Comparison of ENCODE assay signal across 16 mouse cellular contexts in the genomic region with DNA sequence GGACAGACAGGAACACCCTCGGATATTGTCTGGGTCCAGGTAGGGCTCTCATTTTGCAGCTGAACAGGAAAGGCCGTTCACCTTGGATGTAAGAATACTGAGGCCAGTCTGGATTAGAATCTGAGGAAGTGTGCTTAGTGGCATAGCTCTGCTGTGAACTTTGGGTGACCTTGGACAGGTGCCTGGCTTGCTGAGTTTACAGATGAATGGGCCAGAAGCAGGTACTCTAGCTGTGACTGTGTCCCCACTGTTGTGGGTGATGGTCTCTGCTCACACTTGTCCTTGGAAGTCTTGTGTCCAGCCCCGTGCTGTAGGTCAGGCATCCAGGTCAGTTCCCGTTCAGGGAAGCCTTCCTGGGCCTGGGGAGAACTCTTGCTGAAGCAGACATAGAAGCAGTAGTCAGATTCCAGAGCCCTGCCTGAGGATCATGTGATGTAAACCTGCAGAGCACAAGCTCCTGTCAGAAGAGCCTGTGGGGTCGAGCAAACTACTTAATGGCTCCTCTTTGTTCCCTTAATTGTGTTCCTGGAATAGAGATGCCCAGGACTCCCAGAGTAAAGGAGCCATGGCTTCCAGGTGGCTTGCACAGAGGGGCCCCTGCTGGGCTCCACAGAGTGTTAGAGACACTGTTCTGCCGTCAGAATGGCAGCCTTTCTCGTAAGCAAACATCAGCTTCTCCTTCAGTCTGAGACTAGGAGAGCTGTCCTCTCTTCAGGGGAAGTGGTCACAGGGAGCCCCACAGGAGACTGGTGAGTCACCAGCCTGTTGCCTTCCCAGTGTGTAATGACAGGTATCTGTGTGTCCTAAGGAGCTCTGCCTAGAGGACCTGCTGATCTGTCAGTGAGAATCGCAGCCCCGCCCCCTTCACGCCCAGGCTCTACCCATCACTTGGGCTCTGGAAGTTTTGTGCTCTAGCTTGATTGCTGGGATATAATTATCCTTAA.
DNase-seq lines count a peak whose midpoint lies in the region; ATAC-seq and TF ChIP-seq lines count a peak whose summit lies in the region.
"Had no signal": no experiment of that assay in that cellular context is flagged by ENCODE, and none has a peak within 500 bp of the region (broad histone marks: within the 10 kb centered on the region; RNA-seq: fewer than 3 reads in every experiment).

No protein-coding gene starts in this region.

- no peak for ATAC-seq in liver, postnatal 0 days
- ATAC-seq in intestine, embryonic 16.5 days, result no peak
- no peak for ATAC-seq in limb, embryonic 13.5 days (ENCODE audit: low FRiP score, low read depth)
- no peak for ATAC-seq in erythroblast, adult 5-6 weeks (replicated peaks; ENCODE audit: low FRiP score, poor library complexity, severe bottlenecking)

- no peaks in the 10 kb centered on the region for H3K79me2 ChIP-seq in liver, adult 2 months (ENCODE audit: control insufficient read depth, insufficient read depth, low read length)
- no peaks in the 10 kb centered on the region for H3K79me2 ChIP-seq in MEL (ENCODE audit: control insufficient read depth, insufficient read depth, low read length, poor library complexity)

- WGBS in liver, adult 2 months, result 67% methylated on average over 10 of the region's 10 CpGs
- WGBS in liver, postnatal 0 days (ENCODE audit: insufficient replicate concordance), result 53% methylated on average over 10 of the region's 10 CpGs
- 53% methylated on average over 10 of the region's 10 CpGs for WGBS in intestine, embryonic 16.5 days
- 59% methylated on average over 10 of the region's 10 CpGs for WGBS in limb, embryonic 13.5 days

- peak; percentile 64 for DNase-seq in liver, adult 2 months (ENCODE audit: extremely low read depth, low read depth, low spot score)
- DNase-seq in liver, postnatal 0 days, result no peak
- peak; percentile 10 for DNase-seq in MEL (ENCODE audit: low read depth, low spot score)
- no peak for DNase-seq in c-Kit-positive CD71-positive TER-119-positive erythroid progenitor cells, embryonic 14.5 days (ENCODE audit: low spot score)
- DNase-seq in layer of hippocampus, adult 11-12 months (ENCODE audit: low spot score), result no peak
- DNase-seq: cerebellum, adult 9-11 months; layer of hippocampus, adult 9-11 months; left cerebral cortex, postnatal 4 days; lung, adult 18-20 months; thymus, adult 18-20 months had no signal

- no peaks in the 10 kb centered on the region for H3K9me3 ChIP-seq in liver, postnatal 0 days (ENCODE audit: low read length)
- no peaks in the 10 kb centered on the region for H3K9me3 ChIP-seq in MEL (replicated peaks; ENCODE audit: insufficient read depth, low read length)
- no peaks in the 10 kb centered on the region for H3K9me3 ChIP-seq in intestine, embryonic 16.5 days (ENCODE audit: control insufficient read depth, low read length)
- H3K9me3 ChIP-seq in limb, embryonic 13.5 days, result no peaks in the 10 kb centered on the region
- H3K9me3 ChIP-seq: embryonic facial prominence, embryonic 13.5 days; forebrain, embryonic 12.5 days; G1E had no signal

- peaks cover 4% of the 10 kb centered on the region for H3K4me1 ChIP-seq in liver, adult 2 months (ENCODE audit: control insufficient read depth, insufficient read depth, low read length)
- H3K4me1 ChIP-seq in liver, postnatal 0 days (ENCODE audit: insufficient read depth), result no peaks in the 10 kb centered on the region
- no peaks in the 10 kb centered on the region for H3K4me1 ChIP-seq in MEL (ENCODE audit: control insufficient read depth in 1 of 2, insufficient read depth in 2 of 2, low read length in 2 of 2)
- 0 out of 2 replicates have a peak, but pooled peaks cover 6% of the 10 kb centered on the region for H3K4me1 ChIP-seq in intestine, embryonic 16.5 days (ENCODE audit: control insufficient read depth, insufficient read depth, low read length)
- H3K4me1 ChIP-seq in limb, embryonic 13.5 days, result 0 out of 2 replicates have a peak, but pooled peaks cover 6% of the 10 kb centered on the region

- TF ChIP-seq RAD21 in MEL (IDR thresholded peaks at IDR 0.05; ENCODE audit: low read depth, low read length), result no peak

- H3K27ac ChIP-seq in liver, adult 2 months (replicated peaks; ENCODE audit: insufficient read depth, low read depth, low read length), result no peak overlapping the region
- no peak overlapping the region for H3K27ac ChIP-seq in liver, postnatal 0 days (ENCODE audit: low read depth)
- no peak overlapping the region for H3K27ac ChIP-seq in MEL (ENCODE audit: control insufficient read depth, low read depth, low read length)
- H3K27ac ChIP-seq in intestine, embryonic 16.5 days (ENCODE audit: low read length), result no peak overlapping the region
- no peak overlapping the region; the same call in 1 of the 2 replicates for H3K27ac ChIP-seq in limb, embryonic 13.5 days
- H3K27ac ChIP-seq: embryonic facial prominence, embryonic 13.5 days; forebrain, embryonic 12.5 days had no signal

- no peak for TF ChIP-seq CTCF in liver, adult 2 months (IDR thresholded peaks at IDR 0.05; ENCODE audit: low read depth, low read length)
- no peak for TF ChIP-seq CTCF in liver, postnatal 0 days (IDR thresholded peaks at IDR 0.05; ENCODE audit: low read depth)
- no peak for TF ChIP-seq CTCF in MEL (IDR thresholded peaks at IDR 0.05 in 2 of 3, conservative IDR thresholded peaks at IDR 0.05 in 1 of 3; ENCODE audit: control insufficient read depth in 1 of 3, insufficient read depth in 1 of 3, low read depth in 2 of 3, low read length in 3 of 3, poor library complexity in 1 of 3, severe bottlenecking in 1 of 3)

- H3K36me3 ChIP-seq in liver, adult 2 months (ENCODE audit: control insufficient read depth, insufficient read depth, low read length), result peaks cover 2% of the 10 kb centered on the region; the same call in 1 of the 2 replicates
- H3K36me3 ChIP-seq in liver, postnatal 0 days (replicated peaks; ENCODE audit: insufficient read depth, low read length), result peaks cover 26% of the 10 kb centered on the region
- no peaks in the 10 kb centered on the region for H3K36me3 ChIP-seq in MEL (ENCODE audit: control insufficient read depth in 1 of 2, insufficient read depth in 2 of 2, low read length in 2 of 2)
- 0 out of 2 replicates have a peak, but pooled peaks cover 3% of the 10 kb centered on the region for H3K36me3 ChIP-seq in intestine, embryonic 16.5 days (ENCODE audit: control insufficient read depth, insufficient read depth, low read length)
- peaks cover 79% of the 10 kb centered on the region for H3K36me3 ChIP-seq in limb, embryonic 13.5 days

- no peaks in the 10 kb centered on the region for H3K27me3 ChIP-seq in liver, adult 2 months (ENCODE audit: control insufficient read depth, insufficient read depth, low read length)
- H3K27me3 ChIP-seq in liver, postnatal 0 days (ENCODE audit: insufficient read depth, low read length), result no peaks in the 10 kb centered on the region
- no peaks in the 10 kb centered on the region for H3K27me3 ChIP-seq in MEL (ENCODE audit: control insufficient read depth in 1 of 2, insufficient read depth in 2 of 2, low read length in 2 of 2)
- H3K27me3 ChIP-seq in intestine, embryonic 16.5 days (replicated peaks; ENCODE audit: control insufficient read depth, insufficient read depth, low read length), result no peaks in the 10 kb centered on the region
- no peaks in the 10 kb centered on the region for H3K27me3 ChIP-seq in limb, embryonic 13.5 days
- H3K27me3 ChIP-seq: embryonic facial prominence, embryonic 13.5 days; forebrain, embryonic 12.5 days had no signal

- TF ChIP-seq EP300 in liver, postnatal 0 days (IDR thresholded peaks at IDR 0.05; ENCODE audit: low read depth), result no peak
- TF ChIP-seq EP300 in MEL (IDR thresholded peaks at IDR 0.05; ENCODE audit: low read depth in 1 of 2, low read length in 2 of 2), result no peak

- H3K9ac ChIP-seq in liver, adult 2 months (ENCODE audit: low read depth, low read length), result no peak overlapping the region
- no peak overlapping the region for H3K9ac ChIP-seq in liver, postnatal 0 days (replicated peaks)
- no peak overlapping the region for H3K9ac ChIP-seq in MEL (ENCODE audit: control insufficient read depth, low read depth, low read length, poor library complexity, severe bottlenecking)
- H3K9ac ChIP-seq in intestine, embryonic 16.5 days (ENCODE audit: low read depth, low read length), result peak overlapping the region; percentile 21; the same call in 1 of the 2 replicates
- H3K9ac ChIP-seq in limb, embryonic 13.5 days, result 0 out of 2 replicates have a peak overlapping the region, but pooled peaks have one; percentile 31
- H3K9ac ChIP-seq: embryonic facial prominence, embryonic 13.5 days; forebrain, embryonic 12.5 days had no signal

- TF ChIP-seq POLR2A in liver, adult 2 months (IDR thresholded peaks at IDR 0.05; ENCODE audit: extremely low read depth, insufficient read depth, low read length), result no peak
- no peak for TF ChIP-seq POLR2A in MEL (IDR thresholded peaks at IDR 0.05; ENCODE audit: control insufficient read depth in 1 of 2, insufficient read depth in 1 of 2, low read depth in 1 of 2, low read length in 2 of 2, poor library complexity in 1 of 2)

- no peak overlapping the region for H3K4me2 ChIP-seq in liver, postnatal 0 days (ENCODE audit: low read depth, low read length)
- no peak overlapping the region for H3K4me2 ChIP-seq in intestine, embryonic 16.5 days (ENCODE audit: low read depth, low read length)
- no peak overlapping the region for H3K4me2 ChIP-seq in limb, embryonic 13.5 days (replicated peaks)
- H3K4me2 ChIP-seq: embryonic facial prominence, embryonic 13.5 days; forebrain, embryonic 12.5 days had no signal

- H3K4me3 ChIP-seq in liver, adult 2 months (ENCODE audit: insufficient read depth, low read depth, low read length), result no peak overlapping the region
- no peak overlapping the region for H3K4me3 ChIP-seq in liver, postnatal 0 days (ENCODE audit: low read depth, low read length)
- no peak overlapping the region for H3K4me3 ChIP-seq in MEL (ENCODE audit: control insufficient read depth in 1 of 2, insufficient read depth in 1 of 2, low read depth in 2 of 2, low read length in 2 of 2)
- no peak overlapping the region for H3K4me3 ChIP-seq in intestine, embryonic 16.5 days (ENCODE audit: low read length)
- H3K4me3 ChIP-seq in limb, embryonic 13.5 days, result no peak overlapping the region
- H3K4me3 ChIP-seq: embryonic facial prominence, embryonic 13.5 days; forebrain, embryonic 12.5 days had no signal

TF ChIP-seq in MEL, 35 proteins besides CTCF, POLR2A, EP300 and RAD21 (continues in another document):
- TF ChIP-seq MAX (IDR thresholded peaks at IDR 0.05; ENCODE audit: low read length) (no peak), ZKSCAN1 (IDR thresholded peaks at IDR 0.05; ENCODE audit: low read depth, low read length) (no peak), CHD1 (IDR thresholded peaks at IDR 0.05; ENCODE audit: low read depth, low read length) (no peak), GABPA (IDR thresholded peaks at IDR 0.05; ENCODE audit: low read depth, low read length) (no peak), TAL1 (IDR thresholded peaks at IDR 0.05; ENCODE audit: low read length) (no peak), MXI1 (IDR thresholded peaks at IDR 0.05; ENCODE audit: low read depth, low read length) (no peak), E2F4 (IDR thresholded peaks at IDR 0.05; ENCODE audit: borderline replicate concordance, low read depth, low read length) (no peak), RCOR1 (IDR thresholded peaks at IDR 0.05; ENCODE audit: low read depth, low read length) (no peak), POLR2AphosphoS5 (IDR thresholded peaks at IDR 0.05; ENCODE audit: borderline replicate concordance, low read depth, low read length) (no peak), CHD2 (IDR thresholded peaks at IDR 0.05; ENCODE audit: low read length) (no peak)

Comparison
In these comparisons a context has a peak if more than half of its experiments do, and no peak if none do; other contexts are left out.
1. DNase-seq: peak in liver, adult 2 months (single experiment) and MEL (single experiment); none in liver, postnatal 0 days (single experiment), c-Kit-positive CD71-positive TER-119-positive erythroid progenitor cells, embryonic 14.5 days (single experiment) and layer of hippocampus, adult 11-12 months (single experiment).
2. H3K9ac ChIP-seq: peak in intestine, embryonic 16.5 days (single experiment) and limb, embryonic 13.5 days (single experiment); none in liver, adult 2 months (single experiment), liver, postnatal 0 days (single experiment) and MEL (single experiment).